Mouse (Mus musculus): ENCODE data around the gene Wbp4. TPM values are rescaled to one million over a fixed set of nuclear protein-coding genes. Genes with fewer than 3 reads are reported as not detected.

Wbp4 gene
- polyA plus RNA-seq, 1 experiment from 2014 or later = 37.6 TPM

DNA sequence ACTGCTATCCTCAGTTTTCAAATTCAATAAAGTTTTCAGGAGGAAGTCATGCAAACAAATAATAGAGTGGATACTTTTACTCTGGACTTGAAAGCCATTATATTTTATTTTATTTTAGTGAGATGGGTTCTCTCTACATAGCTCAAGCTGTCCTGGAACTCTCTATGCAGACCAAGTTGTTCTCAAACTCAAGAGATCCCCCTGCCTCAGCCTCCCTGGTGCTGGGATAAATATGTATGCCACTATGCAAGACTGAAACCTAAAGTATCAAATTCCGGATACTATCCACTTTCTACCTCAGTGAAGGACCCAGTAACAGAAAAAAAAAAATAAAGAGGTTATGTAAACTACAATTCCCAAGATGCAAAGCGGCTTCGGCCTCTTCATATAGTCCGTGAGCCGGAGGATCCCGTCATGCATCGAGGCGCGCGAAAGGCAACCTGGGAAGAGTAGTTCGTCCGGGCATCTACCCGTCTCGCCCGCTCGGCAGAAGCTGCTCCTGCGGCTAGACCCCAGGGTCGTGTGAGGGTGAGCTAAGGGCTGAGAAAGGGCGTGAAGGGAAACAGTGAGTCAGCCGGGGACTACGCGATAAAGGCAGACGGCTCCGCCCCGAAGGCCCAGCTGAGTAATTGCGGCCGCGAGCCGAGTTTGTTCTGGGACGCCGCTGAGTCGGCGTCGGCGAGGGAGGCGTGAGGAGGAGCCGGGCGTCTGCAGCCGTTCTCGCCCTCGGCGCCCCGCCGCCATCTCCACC lies 55.2 kb downstream of the Wbp4 start, which contains the start of gene Kbtbd7:
Gene Kbtbd7 (plus strand): TSS at position 533 of the 751 bp plus-strand sequence.
- Histone ChIP-seq H3K27ac (ENCODE audit: low read length) (peak within 1 kb of the TSS; percentile 74), H3K4me3 (ENCODE audit: low read depth, low read length) (peak within 1 kb of the TSS; percentile 34), H3K9me3 (ENCODE audit: low read length) (no peaks in the 10 kb centered on the region), H3K36me3 (ENCODE audit: insufficient read depth, low read length) (no peaks in the 10 kb centered on the region; the same call in 1 of the 2 replicates), H3K4me2 (replicated peaks; ENCODE audit: low read depth, low read length) (peak within 1 kb of the TSS; percentile 44), H3K27me3 (replicated peaks; ENCODE audit: insufficient read depth, low read length) (no peaks in the 10 kb centered on the region), H3K4me1 (ENCODE audit: insufficient read depth, low read depth, low read length) (no peaks in the 10 kb centered on the region), H3K9ac (replicated peaks; ENCODE audit: low read depth) (no peak within 1 kb of the TSS)
- 1% methylated on average over 34 of the region's 44 CpGs for WGBS
- DNase-seq (ENCODE audit: low spot score) (peak; percentile 99), ATAC-seq (peak; percentile 100)
- TF ChIP-seq EP300 (IDR thresholded peaks at IDR 0.05) (peak; percentile 84), CTCF (IDR thresholded peaks at IDR 0.05) (no peak)

DNA sequence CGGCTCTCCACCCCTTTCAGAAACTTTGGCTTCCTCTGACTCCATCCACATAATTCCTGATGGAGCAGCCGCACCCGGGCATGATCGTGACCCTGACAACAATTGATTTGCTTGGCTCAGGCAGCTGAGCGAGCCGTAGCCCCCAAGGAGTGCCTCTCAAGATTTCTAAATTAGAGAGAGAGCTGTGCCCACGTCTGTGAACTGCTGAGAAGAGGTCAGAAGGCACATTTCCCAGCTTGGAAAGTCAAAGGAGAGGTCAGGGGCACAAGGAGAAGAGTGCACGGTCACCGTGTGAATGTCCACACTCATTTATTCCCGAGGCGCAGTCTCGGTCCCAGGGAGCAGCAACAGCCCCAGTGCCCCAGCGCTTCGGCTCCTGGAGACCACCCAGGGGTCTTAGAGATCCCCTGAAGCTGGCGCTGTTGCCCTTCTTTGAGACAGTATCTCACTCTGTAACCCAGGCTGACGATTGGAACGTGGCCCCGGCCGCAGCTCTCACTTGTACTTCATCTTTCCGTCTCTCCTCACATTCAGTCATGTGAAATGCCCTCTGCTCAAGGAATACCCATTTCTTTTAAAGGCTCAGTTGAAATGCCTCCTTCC lies 61.1 kb downstream of the Wbp4 start:
- DNase-seq (ENCODE audit: low spot score) = no peak

DNA sequence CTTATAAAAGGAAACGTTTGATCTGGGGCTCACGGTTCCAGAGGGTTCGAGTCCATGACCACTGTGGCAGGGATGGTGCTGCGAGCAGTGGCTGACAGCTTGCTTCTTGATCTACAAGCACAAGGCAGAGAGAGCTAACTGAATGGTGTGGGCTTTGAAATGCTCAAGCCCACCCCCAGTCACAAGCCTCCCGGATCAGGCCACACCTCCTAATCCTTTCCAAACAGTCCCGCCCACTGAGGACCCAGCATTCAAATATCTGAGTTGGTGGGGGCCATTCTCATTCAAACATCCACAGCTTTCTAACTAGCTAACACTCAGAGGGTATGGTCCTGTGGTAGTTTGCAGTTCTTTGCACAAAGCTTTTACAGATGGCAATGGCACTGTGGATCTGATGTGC lies 68.2 kb downstream of the Wbp4 start:
- Histone ChIP-seq H3K27ac (ENCODE audit: low read length) (no peak overlapping the region), H3K27me3 (replicated peaks; ENCODE audit: insufficient read depth, low read length) (no peaks in the 10 kb centered on the region), H3K4me3 (ENCODE audit: low read depth, low read length) (no peak overlapping the region), H3K4me1 (ENCODE audit: insufficient read depth, low read depth, low read length) (no peaks in the 10 kb centered on the region), H3K9ac (replicated peaks; ENCODE audit: low read depth) (no peak overlapping the region), H3K4me2 (replicated peaks; ENCODE audit: low read depth, low read length) (no peak overlapping the region), H3K36me3 (ENCODE audit: insufficient read depth, low read length) (no peaks in the 10 kb centered on the region), H3K9me3 (ENCODE audit: low read length) (no peaks in the 10 kb centered on the region)
- 82% methylated on average over 6 of the region's 6 CpGs for WGBS
- no peak for DNase-seq (ENCODE audit: low spot score)
- ATAC-seq = no peak
- TF ChIP-seq EP300 (IDR thresholded peaks at IDR 0.05) = no peak
- TF ChIP-seq CTCF (IDR thresholded peaks at IDR 0.05) = no peak

More for the DNA sequence above, 61.1 kb downstream of the Wbp4 start:
- no peaks in the 10 kb centered on the region for H3K4me1 ChIP-seq (ENCODE audit: insufficient read depth, low read depth, low read length)
- no peaks in the 10 kb centered on the region; the same call in 1 of the 2 replicates for H3K36me3 ChIP-seq (ENCODE audit: insufficient read depth, low read length)
- H3K4me3 ChIP-seq (ENCODE audit: low read depth, low read length) = no peak overlapping the region
- no peak overlapping the region for H3K9ac ChIP-seq (replicated peaks; ENCODE audit: low read depth)
- no peak overlapping the region for H3K27ac ChIP-seq (ENCODE audit: low read length)
- no peaks in the 10 kb centered on the region for H3K27me3 ChIP-seq (replicated peaks; ENCODE audit: insufficient read depth, low read length)
- 64% methylated on average over 20 of the region's 20 CpGs for WGBS
- no peak for ATAC-seq
- H3K9me3 ChIP-seq (ENCODE audit: low read length) = no peaks in the 10 kb centered on the region
- no peak overlapping the region for H3K4me2 ChIP-seq (replicated peaks; ENCODE audit: low read depth, low read length)
- TF ChIP-seq CTCF (IDR thresholded peaks at IDR 0.05) (no peak), EP300 (IDR thresholded peaks at IDR 0.05) (no peak)

DNA sequence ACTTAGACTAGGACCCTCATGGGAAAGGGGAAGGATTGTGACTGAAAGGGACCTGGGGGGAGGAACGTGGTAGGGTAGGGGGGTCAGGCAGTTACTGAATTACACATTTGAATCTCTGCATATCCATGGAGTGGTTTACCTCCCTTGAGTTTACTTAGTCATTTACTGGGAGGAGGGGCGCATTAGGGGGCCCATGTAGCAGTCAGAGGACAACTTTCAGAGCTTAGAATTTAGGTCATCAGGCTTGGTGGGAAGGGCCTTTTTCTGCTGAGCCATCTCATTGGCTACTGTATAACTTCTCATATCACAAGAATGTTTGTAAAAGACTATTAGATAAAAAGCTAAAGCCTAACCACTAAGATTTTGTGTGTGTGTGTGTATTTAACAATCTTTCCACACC lies 70.7 kb downstream of the Wbp4 start:
- ATAC-seq (0 out of 2 replicates have a peak, but pooled peaks have one; percentile 25), DNase-seq (ENCODE audit: low spot score) (no peak)
- TF ChIP-seq CTCF (IDR thresholded peaks at IDR 0.05) (no peak), EP300 (IDR thresholded peaks at IDR 0.05) (no peak)
- Histone ChIP-seq H3K27ac (ENCODE audit: low read length) (no peak overlapping the region), H3K27me3 (replicated peaks; ENCODE audit: insufficient read depth, low read length) (no peaks in the 10 kb centered on the region), H3K4me2 (replicated peaks; ENCODE audit: low read depth, low read length) (no peak overlapping the region), H3K9me3 (ENCODE audit: low read length) (no peaks in the 10 kb centered on the region), H3K36me3 (ENCODE audit: insufficient read depth, low read length) (0 out of 2 replicates have a peak, but pooled peaks cover 7% of the 10 kb centered on the region), H3K4me1 (ENCODE audit: insufficient read depth, low read depth, low read length) (no peaks in the 10 kb centered on the region), H3K4me3 (ENCODE audit: low read depth, low read length) (no peak overlapping the region), H3K9ac (replicated peaks; ENCODE audit: low read depth) (no peak overlapping the region)
- WGBS = 55% methylated on average over 2 of the region's 2 CpGs

Other genes with a start within 250 kb of the Wbp4 start
- not detected in 2 replicates for gene Zfp957, start 234.2 kb downstream of the Wbp4 start, polyA plus RNA-seq (2015; fragmentation: Nextera tagmentation; extraction: Ambion mirVana)
- 357 and 645 TPM in 2 replicates for gene Rgcc, start 179.9 kb downstream of the Wbp4 start, polyA plus RNA-seq (2015; fragmentation: Nextera tagmentation; extraction: Ambion mirVana)
- 23.5 and 24.0 TPM in 2 replicates for gene Naa16, start 90.7 kb downstream of the Wbp4 start, polyA plus RNA-seq (2015; fragmentation: Nextera tagmentation; extraction: Ambion mirVana)
- 6.6 and 7.6 TPM in 2 replicates for gene Mtrf1, start 83.7 kb downstream of the Wbp4 start, polyA plus RNA-seq (2015; fragmentation: Nextera tagmentation; extraction: Ambion mirVana)
- 5.8 TPM in 2 replicates for gene Kbtbd7, start 55.0 kb downstream of the Wbp4 start, polyA plus RNA-seq (2015; fragmentation: Nextera tagmentation; extraction: Ambion mirVana)
- 0.36 TPM in 2 replicates for gene Kbtbd6, start 29.7 kb downstream of the Wbp4 start, polyA plus RNA-seq (2015; fragmentation: Nextera tagmentation; extraction: Ambion mirVana)
- 21.0 and 25.7 TPM in 2 replicates for gene Elf1, start 326 bp downstream of the Wbp4 start, polyA plus RNA-seq (2015; fragmentation: Nextera tagmentation; extraction: Ambion mirVana)
- gene Sugt1, start 106.2 kb upstream of the Wbp4 start, polyA plus RNA-seq (2015; fragmentation: Nextera tagmentation; extraction: Ambion mirVana) = 96.8 and 104 TPM in 2 replicates
- gene Cnmd, start 180.7 kb upstream of the Wbp4 start, polyA plus RNA-seq (2015; fragmentation: Nextera tagmentation; extraction: Ambion mirVana) = 0.23 and 0.26 TPM in 2 replicates